17 mouse cellular contexts compared by ENCODE assay signal in the genomic region with DNA sequence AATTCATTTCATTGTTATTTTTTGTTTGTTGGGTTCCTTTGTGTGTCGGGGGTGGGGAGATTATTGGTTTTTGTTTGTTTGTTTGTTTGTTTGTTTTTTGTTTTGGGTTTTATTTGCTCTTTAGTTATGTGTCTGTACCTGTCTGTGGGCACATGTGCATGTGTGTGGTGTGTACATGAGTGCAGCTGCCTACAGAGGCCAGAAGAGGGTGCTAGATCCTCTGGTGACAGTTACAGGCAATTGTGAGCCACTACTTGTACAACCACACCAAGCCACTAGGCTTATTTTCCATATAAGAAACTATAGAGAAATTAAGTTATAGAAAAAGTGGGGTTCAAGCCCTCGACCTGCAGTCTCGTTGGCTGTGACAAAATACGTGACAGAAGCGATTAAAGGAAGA. TPM values are rescaled to one million over a fixed set of nuclear protein-coding genes. Genes with fewer than 3 reads are reported as not detected.
DNase-seq lines count a peak whose midpoint lies in the region; ATAC-seq and TF ChIP-seq lines count a peak whose summit lies in the region.
"Had no signal": no experiment of that assay in that cellular context is flagged by ENCODE, and none has a peak within 500 bp of the region (broad histone marks: within the 10 kb centered on the region; RNA-seq: fewer than 3 reads in every experiment).

No protein-coding gene starts in this region.

- H3K4me1 ChIP-seq in hindbrain, postnatal 0 days (ENCODE audit: insufficient read depth, low read length), result no peaks in the 10 kb centered on the region
- H3K4me1 ChIP-seq in hindbrain, embryonic 13.5 days (replicated peaks), result no peaks in the 10 kb centered on the region
- no peaks in the 10 kb centered on the region for H3K4me1 ChIP-seq in stomach, postnatal 0 days (replicated peaks; ENCODE audit: control insufficient read depth, insufficient read depth)
- no peaks in the 10 kb centered on the region for H3K4me1 ChIP-seq in forebrain, embryonic 14.5 days (ENCODE audit: control insufficient read depth, insufficient read depth, low read length)
- H3K4me1 ChIP-seq: embryonic facial prominence, embryonic 13.5 days; hindbrain, embryonic 12.5 days; midbrain, embryonic 15.5 days had no signal

- DNase-seq in hindbrain, postnatal 0 days (ENCODE audit: low spot score), result no peak
- peak; percentile 27 for DNase-seq in thymus, postnatal 0 days (ENCODE audit: low spot score)
- no peak for DNase-seq in thymus, postnatal 25 days
- DNase-seq in stomach, postnatal 0 days (ENCODE audit: low spot score), result no peak
- no peak for DNase-seq in urinary bladder, postnatal 14 days (ENCODE audit: low spot score)
- DNase-seq in forebrain, embryonic 14.5 days (ENCODE audit: low spot score), result no peak
- DNase-seq: adrenal gland, postnatal 36 days; cerebellum, adult 9-10 months; heart, adult 18-20 months; kidney, postnatal 10 days; lung, adult 18-20 months had no signal

- H3K4me3 ChIP-seq in hindbrain, postnatal 0 days (ENCODE audit: low read length), result no peak overlapping the region
- H3K4me3 ChIP-seq in hindbrain, embryonic 13.5 days, result no peak overlapping the region
- H3K4me3 ChIP-seq in stomach, postnatal 0 days (ENCODE audit: low read depth, low read length), result no peak overlapping the region
- no peak overlapping the region for H3K4me3 ChIP-seq in forebrain, embryonic 14.5 days (ENCODE audit: low read depth, low read length)
- H3K4me3 ChIP-seq: embryonic facial prominence, embryonic 13.5 days; hindbrain, embryonic 12.5 days; midbrain, embryonic 15.5 days had no signal

- no peak overlapping the region for H3K9ac ChIP-seq in hindbrain, postnatal 0 days (replicated peaks; ENCODE audit: low read length)
- no peak overlapping the region for H3K9ac ChIP-seq in hindbrain, embryonic 13.5 days
- no peak overlapping the region for H3K9ac ChIP-seq in stomach, postnatal 0 days (ENCODE audit: low read length)
- H3K9ac ChIP-seq in forebrain, embryonic 14.5 days (ENCODE audit: low read length), result no peak overlapping the region
- H3K9ac ChIP-seq: embryonic facial prominence, embryonic 13.5 days; hindbrain, embryonic 12.5 days; midbrain, embryonic 15.5 days had no signal

- 83% methylated on average over 5 of the region's 5 CpGs for WGBS in hindbrain, postnatal 0 days
- WGBS in hindbrain, embryonic 13.5 days, result 93% methylated on average over 5 of the region's 5 CpGs
- 91% methylated on average over 5 of the region's 5 CpGs for WGBS in stomach, postnatal 0 days
- WGBS in forebrain, embryonic 14.5 days, result 93% methylated on average over 5 of the region's 5 CpGs

- H3K4me2 ChIP-seq in hindbrain, postnatal 0 days (ENCODE audit: low read depth, low read length), result no peak overlapping the region
- no peak overlapping the region for H3K4me2 ChIP-seq in hindbrain, embryonic 13.5 days
- H3K4me2 ChIP-seq in stomach, postnatal 0 days (replicated peaks; ENCODE audit: low read depth), result no peak overlapping the region
- no peak overlapping the region for H3K4me2 ChIP-seq in forebrain, embryonic 14.5 days (ENCODE audit: low read length)
- H3K4me2 ChIP-seq: embryonic facial prominence, embryonic 13.5 days; hindbrain, embryonic 12.5 days; midbrain, embryonic 15.5 days had no signal

- no peaks in the 10 kb centered on the region for H3K27me3 ChIP-seq in hindbrain, postnatal 0 days (ENCODE audit: insufficient read depth, low read length)
- no peaks in the 10 kb centered on the region for H3K27me3 ChIP-seq in hindbrain, embryonic 13.5 days
- no peaks in the 10 kb centered on the region for H3K27me3 ChIP-seq in stomach, postnatal 0 days (ENCODE audit: control insufficient read depth, insufficient read depth, low read length)
- no peaks in the 10 kb centered on the region for H3K27me3 ChIP-seq in forebrain, embryonic 14.5 days (replicated peaks; ENCODE audit: control insufficient read depth, insufficient read depth, low read length)
- H3K27me3 ChIP-seq: embryonic facial prominence, embryonic 13.5 days; hindbrain, embryonic 12.5 days; midbrain, embryonic 15.5 days had no signal

- no peaks in the 10 kb centered on the region for H3K36me3 ChIP-seq in hindbrain, postnatal 0 days (ENCODE audit: insufficient read depth, low read length)
- H3K36me3 ChIP-seq in hindbrain, embryonic 13.5 days, result no peaks in the 10 kb centered on the region
- no peaks in the 10 kb centered on the region for H3K36me3 ChIP-seq in stomach, postnatal 0 days (ENCODE audit: control insufficient read depth, insufficient read depth, low read length)
- H3K36me3 ChIP-seq in forebrain, embryonic 14.5 days (ENCODE audit: control insufficient read depth, insufficient read depth, low read length), result no peaks in the 10 kb centered on the region
- H3K36me3 ChIP-seq: embryonic facial prominence, embryonic 13.5 days; hindbrain, embryonic 12.5 days; midbrain, embryonic 15.5 days had no signal

- TF ChIP-seq EP300 in stomach, postnatal 0 days (optimal IDR thresholded peaks at IDR 0.05), result no peak

- no peak overlapping the region for H3K27ac ChIP-seq in hindbrain, postnatal 0 days
- no peak overlapping the region for H3K27ac ChIP-seq in hindbrain, embryonic 13.5 days
- H3K27ac ChIP-seq in stomach, postnatal 0 days (replicated peaks), result no peak overlapping the region
- H3K27ac ChIP-seq in forebrain, embryonic 14.5 days (ENCODE audit: low read depth, low read length), result no peak overlapping the region
- H3K27ac ChIP-seq: embryonic facial prominence, embryonic 13.5 days; hindbrain, embryonic 12.5 days; midbrain, embryonic 15.5 days had no signal

- no peak for ATAC-seq in hindbrain, postnatal 0 days
- no peak for ATAC-seq in hindbrain, embryonic 13.5 days (ENCODE audit: low FRiP score)
- ATAC-seq in activated CD4-positive, CD25-positive, alpha-beta regulatory T cell, adult 4 months, result peak; percentile 43
- no peak for ATAC-seq in stomach, postnatal 0 days (ENCODE audit: low FRiP score, low TSS enrichment)
- no peak for ATAC-seq in forebrain, embryonic 14.5 days
- ATAC-seq: forebrain, embryonic 16.5 days; midbrain, embryonic 15.5 days had no signal

- no peaks in the 10 kb centered on the region for H3K9me3 ChIP-seq in hindbrain, postnatal 0 days (ENCODE audit: low read length)
- no peaks in the 10 kb centered on the region for H3K9me3 ChIP-seq in hindbrain, embryonic 13.5 days
- no peaks in the 10 kb centered on the region for H3K9me3 ChIP-seq in stomach, postnatal 0 days (ENCODE audit: control insufficient read depth, low read length)
- H3K9me3 ChIP-seq in forebrain, embryonic 14.5 days (replicated peaks; ENCODE audit: control insufficient read depth, low read length), result no peaks in the 10 kb centered on the region
- H3K9me3 ChIP-seq: embryonic facial prominence, embryonic 13.5 days; hindbrain, embryonic 12.5 days; midbrain, embryonic 15.5 days had no signal

- TF ChIP-seq CTCF in hindbrain, postnatal 0 days (IDR thresholded peaks at IDR 0.05; ENCODE audit: low read depth), result peak; percentile 25; the same call in 1 of the 2 replicates
- peak; percentile 54 for TF ChIP-seq CTCF in stomach, postnatal 0 days (IDR thresholded peaks at IDR 0.05; ENCODE audit: low read depth)

RNA-seq across cellular contexts. Expression of a gene that starts 10.1 kb away (rescaled TPM):
- 49.3 and 56.4 TPM in 2 replicates for total RNA-seq in hindbrain, postnatal 0 days (2014; rRNA removed)
- 35.6 and 35.9 TPM in 2 replicates for polyA plus RNA-seq in hindbrain, postnatal 0 days (2015; fragmentation: Nextera tagmentation; extraction: Ambion mirVana)
- 48.0 and 48.3 TPM in 2 replicates for polyA plus RNA-seq in hindbrain, embryonic 13.5 days (2015; fragmentation: Nextera tagmentation; extraction: Ambion mirVana)
- 19.6 and 21.0 TPM in 2 replicates for polyA plus RNA-seq in thymus, postnatal 0 days (2015; fragmentation: Nextera tagmentation; extraction: Ambion mirVana)
- 10 to 100 TPM; 49.7 to 56.7 TPM for polyA plus RNA-seq in activated CD4-positive, CD25-positive, alpha-beta regulatory T cell, adult 4 months (2017; shearing (Covaris generic))
- polyA plus RNA-seq in stomach, postnatal 0 days (2015; fragmentation: Nextera tagmentation; extraction: Ambion mirVana), result 12.5 and 15.1 TPM in 2 replicates
- 20.6 and 28.0 TPM in 2 replicates for polyA plus RNA-seq in forebrain, embryonic 14.5 days (2014; fragmentation: Nextera tagmentation; extraction: Ambion mirVana)

RNA-seq across cellular contexts. Expression of a gene that starts 41.6 kb away (rescaled TPM):
- total RNA-seq in hindbrain, postnatal 0 days (2014; rRNA removed), result 2.6 and 2.7 TPM in 2 replicates
- polyA plus RNA-seq in hindbrain, postnatal 0 days (2015; fragmentation: Nextera tagmentation; extraction: Ambion mirVana), result 1.2 TPM in 2 replicates
- 1.8 and 2.4 TPM in 2 replicates for polyA plus RNA-seq in hindbrain, embryonic 13.5 days (2015; fragmentation: Nextera tagmentation; extraction: Ambion mirVana)
- polyA plus RNA-seq in thymus, postnatal 0 days (2015; fragmentation: Nextera tagmentation; extraction: Ambion mirVana), result 10.9 and 12.7 TPM in 2 replicates
- polyA plus RNA-seq in activated CD4-positive, CD25-positive, alpha-beta regulatory T cell, adult 4 months (2017; shearing (Covaris generic)), result 10 to 100 TPM; 70.7 to 88.5 TPM
- 0.98 and 1.5 TPM in 2 replicates for polyA plus RNA-seq in stomach, postnatal 0 days (2015; fragmentation: Nextera tagmentation; extraction: Ambion mirVana)
- 1.3 and 2.2 TPM in 2 replicates for polyA plus RNA-seq in forebrain, embryonic 14.5 days (2014; fragmentation: Nextera tagmentation; extraction: Ambion mirVana)
